Mouse (Mus musculus) lung, embryonic 16.5 days (tissue): ENCODE measurements around the gene Ceacam16. TPM values are rescaled to one million over a fixed set of nuclear protein-coding genes. Genes with fewer than 3 reads are reported as not detected.

Source experiments
- ATAC-seq: fragments of 200-750 bp; cut with Nextera tagmentation; 2 replicates; pipeline ENCODE4 v1.8.0; 2017; ENCODE audit warnings: low read depth, mild to moderate bottlenecking, moderate library complexity
- H3K27ac ChIP-seq: fragments of 300-500 bp; sonication (generic); 2 replicates; pipeline ENCODE4 v1.5.1; 2014; ENCODE audit warnings: mild to moderate bottlenecking, control low read depth, low read length
- H3K27me3 ChIP-seq: fragments of 300-500 bp; sonication (generic); 2 replicates; pipeline ENCODE4 v1.6.1; 2014; ENCODE audit warnings: low read depth, low read length, mixed read lengths; ENCODE audit not compliant: control insufficient read depth, insufficient read depth
- H3K36me3 ChIP-seq: fragments of 300-500 bp; sonication (generic); 2 replicates; pipeline ENCODE4 v1.6.1; 2014; ENCODE audit warnings: low read length; ENCODE audit not compliant: control insufficient read depth, insufficient read depth
- H3K4me1 ChIP-seq: fragments of 300-500 bp; sonication (generic); replicated peaks from 2 replicates; pipeline ENCODE4 v1.6.1; 2014; ENCODE audit warnings: low read length, mixed read lengths; ENCODE audit not compliant: control insufficient read depth, insufficient read depth
- H3K4me2 ChIP-seq: fragments of 300-500 bp; sonication (generic); 2 replicates; pipeline ENCODE4 v1.6.1; 2014; ENCODE audit warnings: low read depth, low read length, control low read depth
- H3K4me3 ChIP-seq: fragments of 300-500 bp; sonication (generic); 2 replicates; pipeline ENCODE4 v1.5.1; 2014; ENCODE audit warnings: mild to moderate bottlenecking, low read length, control low read depth
- H3K9ac ChIP-seq: fragments of 300-500 bp; sonication (generic); 2 replicates; pipeline ENCODE4 v1.6.1; 2014; ENCODE audit warnings: low read length, control low read depth
- H3K9me3 ChIP-seq: fragments of 300-500 bp; sonication (generic); 2 replicates; pipeline ENCODE4 v1.6.1; 2016; ENCODE audit warnings: low read length; ENCODE audit not compliant: control insufficient read depth
- WGBS: fragments of 180-500 bp; shearing (Covaris S2); extraction: QIAGEN DNeasy Blood & Tissue Kit; methylation state at CpG from one replicate; pipeline ENCODE4 v1.1.7; 2014; 5-methylcytosine and 5-hydroxymethylcytosine counted together
- polyA plus RNA-seq: library from polyadenylated mRNA; unstranded; fragments of >200 nt; fragmentation: Nextera tagmentation; extraction: Ambion mirVana; gene quantifications from 2 replicates; pipeline ENCODE4 v1.2.1, GENCODE M21; 2015

Ceacam16 gene
- polyA plus RNA-seq, 1 experiment from 2014 or later: not detected

- ATAC-seq: no peak
- H3K4me2 ChIP-seq: no peak overlapping the region
- H3K9ac ChIP-seq: no peak overlapping the region
- H3K9me3 ChIP-seq: no peaks in the 10 kb centered on the region
- 71% methylated on average over 6 of the region's 6 CpGs for WGBS
- H3K4me1 ChIP-seq: peaks cover 24% of the 10 kb centered on the region
- peaks cover 10% of the 10 kb centered on the region; the same call in 1 of the 2 replicates for H3K27me3 ChIP-seq
- no peak overlapping the region for H3K4me3 ChIP-seq
- no peaks in the 10 kb centered on the region for H3K36me3 ChIP-seq
- H3K27ac ChIP-seq: no peak overlapping the region
Observed at GRCm38 (mm10) chr7:19813579-19814122, 47.4 kb downstream of the Ceacam16 start.

DNA sequence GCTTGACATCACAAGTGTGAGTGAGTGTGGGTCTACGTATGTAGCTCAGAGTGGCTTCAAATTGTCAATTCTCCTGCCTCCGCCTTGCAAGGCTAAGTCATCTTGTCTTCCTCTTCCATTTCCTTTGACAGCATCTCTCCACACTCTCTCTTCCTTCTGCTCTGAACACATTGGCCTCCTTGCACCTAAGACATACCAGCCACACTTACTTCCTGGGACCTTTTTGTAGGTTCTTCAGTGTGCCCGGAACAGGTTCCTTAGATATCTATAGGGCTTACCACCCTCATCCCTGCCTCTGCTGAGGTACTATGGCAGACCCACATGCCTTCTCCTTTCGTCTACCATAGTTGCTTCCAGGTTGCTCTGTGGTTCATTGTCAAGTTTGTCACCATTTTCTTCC, 47.9 kb downstream of the Ceacam16 start:
- Histone ChIP-seq H3K9me3 (no peaks in the 10 kb centered on the region), H3K27me3 (peaks cover 10% of the 10 kb centered on the region; the same call in 1 of the 2 replicates), H3K4me2 (no peak overlapping the region), H3K4me3 (no peak overlapping the region), H3K27ac (no peak overlapping the region), H3K9ac (no peak overlapping the region), H3K4me1 (peaks cover 20% of the 10 kb centered on the region), H3K36me3 (no peaks in the 10 kb centered on the region)
- no peak for ATAC-seq
- WGBS: 80% methylated on average over 4 of the region's 4 CpGs

DNA sequence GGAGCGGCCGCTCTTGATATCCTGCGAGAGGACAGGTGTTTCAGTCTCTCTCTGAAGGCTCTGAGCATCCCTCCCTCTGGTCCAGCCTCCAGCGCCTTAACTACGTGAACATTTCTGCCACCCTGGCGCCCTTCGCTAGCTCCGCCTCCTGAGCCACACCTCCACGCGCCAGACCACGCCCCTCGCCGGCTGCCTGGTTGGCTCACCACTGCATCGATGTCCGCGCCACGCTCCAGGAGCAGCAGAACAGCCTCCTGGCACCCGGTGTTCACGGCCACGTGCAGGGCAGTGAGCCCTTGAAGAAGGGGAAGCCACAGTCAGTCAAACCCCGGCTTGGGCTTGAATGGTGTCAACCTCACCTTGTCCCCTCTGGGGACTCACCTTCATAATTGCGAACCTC, 50.0 kb downstream of the Ceacam16 start:
- ATAC-seq: peak; percentile 21; the same call in 1 of the 2 replicates
- no peak overlapping the region for H3K9ac ChIP-seq
- peaks cover 10% of the 10 kb centered on the region; the same call in 1 of the 2 replicates for H3K27me3 ChIP-seq
- no peak overlapping the region for H3K27ac ChIP-seq
- peak overlapping the region; percentile 29 for H3K4me2 ChIP-seq
- no peaks in the 10 kb centered on the region for H3K9me3 ChIP-seq
- H3K36me3 ChIP-seq: no peaks in the 10 kb centered on the region
- peaks cover 2% of the 10 kb centered on the region for H3K4me1 ChIP-seq
- no peak overlapping the region for H3K4me3 ChIP-seq
- 7% methylated on average over 22 of the region's 22 CpGs for WGBS

- peaks cover 10% of the 10 kb centered on the region; the same call in 1 of the 2 replicates for H3K27me3 ChIP-seq
- no peaks in the 10 kb centered on the region for H3K36me3 ChIP-seq
- H3K9ac ChIP-seq: peak overlapping the region; percentile 50
- H3K27ac ChIP-seq: no peak overlapping the region
- peaks cover 2% of the 10 kb centered on the region; the same call in 1 of the 2 replicates for H3K4me1 ChIP-seq
- peak; percentile 55 for ATAC-seq
- peak overlapping the region; percentile 44 for H3K4me2 ChIP-seq
- H3K4me3 ChIP-seq: peak overlapping the region; percentile 17
- WGBS: 10% methylated on average over 27 of the region's 27 CpGs
- no peaks in the 10 kb centered on the region for H3K9me3 ChIP-seq
Observed at GRCm38 (mm10) chr7:19809369-19809768, 51.7 kb downstream of the Ceacam16 start.

DNA sequence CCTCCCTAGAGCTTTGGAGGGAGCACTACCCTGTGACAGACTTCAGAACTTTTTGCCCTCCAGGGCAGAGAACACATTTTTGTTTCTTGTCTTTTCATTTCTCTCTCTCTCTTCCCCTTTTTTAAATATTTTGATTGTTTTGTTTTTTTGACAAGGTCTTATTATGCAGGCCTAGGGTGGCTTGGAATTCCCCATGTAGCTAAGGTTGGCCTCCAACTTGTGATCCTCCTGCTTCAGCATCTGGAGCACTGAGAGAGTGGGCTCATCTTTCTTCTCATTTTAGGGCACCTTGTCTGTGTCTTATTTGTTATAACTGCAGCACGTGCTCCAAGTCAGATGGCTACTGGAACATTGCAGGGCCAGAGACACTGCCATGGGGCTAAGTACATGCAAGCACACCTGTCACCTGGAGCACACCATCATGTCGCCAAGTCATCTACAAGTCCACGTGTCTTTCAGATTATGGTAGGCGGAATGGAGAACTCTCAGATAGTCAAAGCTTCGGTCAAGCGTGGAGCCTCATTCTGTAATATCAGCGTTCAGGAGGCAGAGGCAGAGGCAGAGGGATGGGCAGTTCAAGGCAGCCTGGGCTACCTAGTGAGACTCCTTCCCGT, 54.6 kb downstream of the Ceacam16 start:
- no peak overlapping the region for H3K4me3 ChIP-seq
- peaks cover 7% of the 10 kb centered on the region; the same call in 1 of the 2 replicates for H3K27me3 ChIP-seq
- no peaks in the 10 kb centered on the region for H3K36me3 ChIP-seq
- H3K4me1 ChIP-seq: peaks cover 2% of the 10 kb centered on the region; the same call in 1 of the 2 replicates
- no peaks in the 10 kb centered on the region for H3K9me3 ChIP-seq
- 78% methylated on average over 8 of the region's 8 CpGs for WGBS
- H3K27ac ChIP-seq: no peak overlapping the region
- no peak overlapping the region for H3K4me2 ChIP-seq
- no peak for ATAC-seq
- no peak overlapping the region for H3K9ac ChIP-seq

GRCm38 (mm10) chr7:19802995-19803394, 58.1 kb downstream of the Ceacam16 start:
- 21% methylated on average over 7 of the region's 7 CpGs for WGBS
- no peaks in the 10 kb centered on the region for H3K36me3 ChIP-seq
- no peak overlapping the region for H3K27ac ChIP-seq
- ATAC-seq: no peak
- H3K9ac ChIP-seq: no peak overlapping the region
- H3K4me2 ChIP-seq: no peak overlapping the region
- no peak overlapping the region for H3K4me3 ChIP-seq
- H3K27me3 ChIP-seq: no peaks in the 10 kb centered on the region
- no peaks in the 10 kb centered on the region for H3K9me3 ChIP-seq
- H3K4me1 ChIP-seq: no peaks in the 10 kb centered on the region

Other genes starting within 250 kb of the Ceacam16 start
- gene Relb, start 231.9 kb downstream of the Ceacam16 start, polyA plus RNA-seq: 8.9 and 9.7 TPM in 2 replicates
- 70.3 and 73.5 TPM in 2 replicates for gene Clptm1, start 196.3 kb downstream of the Ceacam16 start, polyA plus RNA-seq
- 3.3 and 20.9 TPM in 2 replicates for gene Apoc2, start 183.4 kb downstream of the Ceacam16 start, polyA plus RNA-seq
- gene Gm44805, start 179.9 kb downstream of the Ceacam16 start, polyA plus RNA-seq: not detected in 2 replicates
- gene Apoc4, start 179.8 kb downstream of the Ceacam16 start, polyA plus RNA-seq: 0.34 and 6.1 TPM in 2 replicates
- gene Apoc1, start 168.6 kb downstream of the Ceacam16 start, polyA plus RNA-seq: 28.4 and 34.9 TPM in 2 replicates
- 470 and 554 TPM in 2 replicates for gene Apoe, start 162.1 kb downstream of the Ceacam16 start, polyA plus RNA-seq
- 82.0 and 87.4 TPM in 2 replicates for gene Tomm40, start 145.9 kb downstream of the Ceacam16 start, polyA plus RNA-seq
- gene Nectin2, start 110.8 kb downstream of the Ceacam16 start, polyA plus RNA-seq: 128 and 131 TPM in 2 replicates
- 347 and 379 TPM in 2 replicates for gene Bcam, start 90.3 kb downstream of the Ceacam16 start, polyA plus RNA-seq
- gene Cblc, start 64.5 kb downstream of the Ceacam16 start, polyA plus RNA-seq: 17.8 and 18.8 TPM in 2 replicates
- gene Bcl3, start 38.5 kb downstream of the Ceacam16 start, polyA plus RNA-seq: 5.4 and 5.7 TPM in 2 replicates
- gene Gm19345, start 9.3 kb downstream of the Ceacam16 start, polyA plus RNA-seq: 0.15 TPM in 1 of 2 replicates, not detected in the other
- 0.06 TPM in 1 of 2 replicates, not detected in the other for gene Ceacam19, start 26.7 kb upstream of the Ceacam16 start, polyA plus RNA-seq
- gene Pvr, start 59.9 kb upstream of the Ceacam16 start, polyA plus RNA-seq: 23.9 and 26.1 TPM in 2 replicates
- 1.8 and 2.3 TPM in 2 replicates for gene Igsf23, start 89.5 kb upstream of the Ceacam16 start, polyA plus RNA-seq
- not detected in 2 replicates for gene Ceacam20, start 104.1 kb upstream of the Ceacam16 start, polyA plus RNA-seq
- gene Nlrp9b, start 130.2 kb upstream of the Ceacam16 start, polyA plus RNA-seq: not detected in 2 replicates
- not detected in 2 replicates for gene Vmn1r91, start 238.4 kb upstream of the Ceacam16 start, polyA plus RNA-seq